Comparison of ENCODE assay signal across 23 mouse cellular contexts in the genomic region with DNA sequence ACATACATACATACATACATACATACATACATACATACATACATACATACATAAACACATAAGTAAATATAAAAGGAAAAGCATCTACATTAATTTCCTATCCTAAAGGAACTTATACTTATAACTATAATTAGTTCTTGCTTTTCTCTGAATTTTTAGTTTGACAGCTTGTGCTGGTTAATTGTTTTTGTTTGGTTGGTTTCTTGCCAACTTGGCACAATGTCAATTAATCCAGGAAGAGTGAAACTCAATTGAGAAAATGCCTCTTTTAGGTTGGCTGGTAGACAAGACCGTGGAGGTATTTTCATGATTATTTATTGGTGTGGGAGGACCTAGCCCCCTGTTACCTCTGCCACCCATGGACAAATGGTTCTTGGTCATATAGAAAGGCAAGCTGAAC.
DNase-seq lines count a peak whose midpoint lies in the region; ATAC-seq lines count a peak whose summit lies in the region.
"Had no signal": no experiment of that assay in that cellular context is flagged by ENCODE, and none has a peak within 500 bp of the region (broad histone marks: within the 10 kb centered on the region; RNA-seq: fewer than 3 reads in every experiment).

No protein-coding gene starts in this region.

- no peak overlapping the region for H3K4me3 ChIP-seq in kidney, embryonic 16.5 days (ENCODE audit: low read length)
- H3K4me3 ChIP-seq: embryonic facial prominence, embryonic 12.5 days; erythroblast, embryonic 14.5 days; intestine, embryonic 15.5 days; limb, embryonic 13.5 days; liver, embryonic 13.5 days; midbrain, embryonic 12.5 days; neural tube, embryonic 13.5 days; stomach, embryonic 15.5 days had no signal

- ATAC-seq in kidney, embryonic 16.5 days (ENCODE audit: low FRiP score, low TSS enrichment) = no peak
- ATAC-seq: forebrain, embryonic 16.5 days; intestine, embryonic 15.5 days had no signal

- H3K4me1 ChIP-seq in kidney, embryonic 16.5 days (ENCODE audit: insufficient read depth, low read length) = no peaks in the 10 kb centered on the region
- H3K4me1 ChIP-seq: embryonic facial prominence, embryonic 12.5 days; intestine, embryonic 15.5 days; limb, embryonic 13.5 days; liver, embryonic 13.5 days; midbrain, embryonic 12.5 days; neural tube, embryonic 13.5 days; stomach, embryonic 15.5 days had no signal

- no peaks in the 10 kb centered on the region for H3K27me3 ChIP-seq in kidney, embryonic 16.5 days (ENCODE audit: insufficient read depth, low read length)
- H3K27me3 ChIP-seq: embryonic facial prominence, embryonic 12.5 days; intestine, embryonic 15.5 days; limb, embryonic 13.5 days; liver, embryonic 13.5 days; midbrain, embryonic 12.5 days; neural tube, embryonic 13.5 days; stomach, embryonic 15.5 days had no signal

- no peaks in the 10 kb centered on the region for H3K9me3 ChIP-seq in kidney, embryonic 16.5 days (ENCODE audit: low read length)
- H3K9me3 ChIP-seq: embryonic facial prominence, embryonic 12.5 days; intestine, embryonic 15.5 days; limb, embryonic 13.5 days; liver, embryonic 13.5 days; midbrain, embryonic 12.5 days; neural tube, embryonic 13.5 days; stomach, embryonic 15.5 days had no signal

- H3K27ac ChIP-seq in kidney, embryonic 16.5 days (ENCODE audit: low read length) = no peak overlapping the region
- H3K27ac ChIP-seq: embryonic facial prominence, embryonic 12.5 days; intestine, embryonic 15.5 days; limb, embryonic 13.5 days; liver, embryonic 13.5 days; midbrain, embryonic 12.5 days; neural tube, embryonic 13.5 days; stomach, embryonic 15.5 days had no signal

- no peak overlapping the region for H3K9ac ChIP-seq in kidney, embryonic 16.5 days (replicated peaks; ENCODE audit: low read length)
- H3K9ac ChIP-seq: embryonic facial prominence, embryonic 12.5 days; intestine, embryonic 15.5 days; limb, embryonic 13.5 days; liver, embryonic 13.5 days; midbrain, embryonic 12.5 days; neural tube, embryonic 13.5 days; stomach, embryonic 15.5 days had no signal

- DNase-seq in cerebellum, postnatal 14 days = peak; percentile 13 to 31
- DNase-seq in cerebellum, postnatal 25 days = no peak
- DNase-seq in kidney, postnatal 10 days = peak; percentile 5
- DNase-seq in lung, postnatal 10 days = peak; percentile 19
- no peak for DNase-seq in lung, postnatal 25 days (ENCODE audit: low spot score)
- DNase-seq in layer of hippocampus, adult 9-11 months = peak; percentile 13
- DNase-seq in urinary bladder, postnatal 25 days (ENCODE audit: low spot score) = no peak
- DNase-seq: adrenal gland, postnatal 14 days; cerebellum, adult 18-20 months; heart, postnatal 10 days; liver, embryonic 13.5 days; thymus, adult 18-20 months had no signal

- no peak overlapping the region for H3K4me2 ChIP-seq in kidney, embryonic 16.5 days (replicated peaks; ENCODE audit: low read depth, low read length)
- H3K4me2 ChIP-seq: embryonic facial prominence, embryonic 12.5 days; heart, embryonic 11.5 days; intestine, embryonic 15.5 days; limb, embryonic 13.5 days; liver, embryonic 13.5 days; midbrain, embryonic 12.5 days; neural tube, embryonic 13.5 days; stomach, embryonic 15.5 days had no signal

- WGBS in kidney, embryonic 16.5 days = 37% methylated on average over 1 of the region's 1 CpGs

- H3K36me3 ChIP-seq in kidney, embryonic 16.5 days (ENCODE audit: insufficient read depth, low read length) = no peaks in the 10 kb centered on the region
- H3K36me3 ChIP-seq: embryonic facial prominence, embryonic 12.5 days; G1E; intestine, embryonic 15.5 days; limb, embryonic 13.5 days; liver, embryonic 13.5 days; midbrain, embryonic 12.5 days; neural tube, embryonic 13.5 days; stomach, embryonic 15.5 days had no signal

Comparison
In these comparisons a context has a peak if more than half of its experiments do, and no peak if none do; other contexts are left out.
1. DNase-seq: peak in cerebellum, postnatal 14 days (2 of 2), kidney, postnatal 10 days (single experiment), lung, postnatal 10 days (single experiment) and layer of hippocampus, adult 9-11 months (single experiment); none in cerebellum, postnatal 25 days (0 of 2), lung, postnatal 25 days (single experiment) and urinary bladder, postnatal 25 days (single experiment).